Mouse (Mus musculus): ENCODE measurements at regions not wholly inside any gene's neighbourhood (a gene's known extent, or its start where the extent isn't known, plus 50 kb on each side); places are given as distances from the start of the nearest gene placed in this dataset.

- no peaks in the 10 kb centered on the region for H3K27me3 ChIP-seq (ENCODE audit: control insufficient read depth in 1 of 2, insufficient read depth in 2 of 2, low read length in 2 of 2)
- H3K36me3 ChIP-seq (ENCODE audit: control insufficient read depth in 1 of 2, insufficient read depth in 2 of 2, low read length in 2 of 2), result no peaks in the 10 kb centered on the region
These were observed 50.9 kb upstream of the Zc3h12a start for GRCm38 (mm10) chr4:125178552-125178951.

GRCm38 (mm10) chr4:125177666-125178065 is 50.0 kb upstream of the Zc3h12a start:
- no peaks in the 10 kb centered on the region for H3K4me1 ChIP-seq (ENCODE audit: control insufficient read depth in 1 of 2, insufficient read depth in 2 of 2, low read length in 2 of 2)
- DNase-seq (ENCODE audit: low read depth, low spot score), result no peak
- no peak overlapping the region for H3K27ac ChIP-seq (ENCODE audit: control insufficient read depth, low read depth, low read length)
- H3K27me3 ChIP-seq (ENCODE audit: control insufficient read depth in 1 of 2, insufficient read depth in 2 of 2, low read length in 2 of 2), result no peaks in the 10 kb centered on the region
- H3K4me3 ChIP-seq (ENCODE audit: control insufficient read depth in 1 of 2, insufficient read depth in 1 of 2, low read depth in 2 of 2, low read length in 2 of 2), result no peak overlapping the region
- TF ChIP-seq RCOR1 (IDR thresholded peaks at IDR 0.05; ENCODE audit: low read depth, low read length) (no peak), POLR2A (IDR thresholded peaks at IDR 0.05; ENCODE audit: control insufficient read depth in 1 of 2, insufficient read depth in 1 of 2, low read depth in 1 of 2, low read length in 2 of 2, poor library complexity in 1 of 2) (no peak), JUND (IDR thresholded peaks at IDR 0.05; ENCODE audit: low read depth, low read length) (no peak)
- H3K9ac ChIP-seq (ENCODE audit: control insufficient read depth, low read depth, low read length, poor library complexity, severe bottlenecking), result no peak overlapping the region
- H3K79me2 ChIP-seq (ENCODE audit: control insufficient read depth, insufficient read depth, low read length, poor library complexity), result no peaks in the 10 kb centered on the region
- no peaks in the 10 kb centered on the region for H3K9me3 ChIP-seq (replicated peaks; ENCODE audit: insufficient read depth, low read length)
- no peaks in the 10 kb centered on the region for H3K36me3 ChIP-seq (ENCODE audit: control insufficient read depth in 1 of 2, insufficient read depth in 2 of 2, low read length in 2 of 2)

More at GRCm38 (mm10) chr4:125178552-125178951, 50.9 kb upstream of the Zc3h12a start:
- Histone ChIP-seq H3K9ac (ENCODE audit: control insufficient read depth, low read depth, low read length, poor library complexity, severe bottlenecking) (no peak overlapping the region), H3K4me1 (ENCODE audit: control insufficient read depth in 1 of 2, insufficient read depth in 2 of 2, low read length in 2 of 2) (no peaks in the 10 kb centered on the region), H3K27ac (ENCODE audit: control insufficient read depth, low read depth, low read length) (no peak overlapping the region), H3K4me3 (ENCODE audit: control insufficient read depth in 1 of 2, insufficient read depth in 1 of 2, low read depth in 2 of 2, low read length in 2 of 2) (no peak overlapping the region), H3K79me2 (ENCODE audit: control insufficient read depth, insufficient read depth, low read length, poor library complexity) (no peaks in the 10 kb centered on the region), H3K9me3 (replicated peaks; ENCODE audit: insufficient read depth, low read length) (no peaks in the 10 kb centered on the region)
- no peak for TF ChIP-seq HCFC1 (IDR thresholded peaks at IDR 0.05; ENCODE audit: low read depth, low read length)
- TF ChIP-seq TCF12 (IDR thresholded peaks at IDR 0.05; ENCODE audit: low read depth, low read length), result no peak
- TF ChIP-seq ZMIZ1 (IDR thresholded peaks at IDR 0.05; ENCODE audit: low read depth, low read length), result no peak
- TF ChIP-seq MAFK (IDR thresholded peaks at IDR 0.05; ENCODE audit: borderline replicate concordance, low read depth, low read length), result no peak
- no peak for TF ChIP-seq SIN3A (IDR thresholded peaks at IDR 0.05; ENCODE audit: low read length)
- TF ChIP-seq TAL1 (IDR thresholded peaks at IDR 0.05; ENCODE audit: low read length), result no peak
- TF ChIP-seq EP300 (IDR thresholded peaks at IDR 0.05; ENCODE audit: low read depth in 1 of 2, low read length in 2 of 2), result no peak
- no peak for TF ChIP-seq CHD2 (IDR thresholded peaks at IDR 0.05; ENCODE audit: low read length)
- TF ChIP-seq POLR2AphosphoS2 (IDR thresholded peaks at IDR 0.05; ENCODE audit: low read length), result no peak
- no peak for TF ChIP-seq POLR2AphosphoS5 (IDR thresholded peaks at IDR 0.05; ENCODE audit: borderline replicate concordance, low read depth, low read length)
- DNase-seq (ENCODE audit: low read depth, low spot score), result no peak
